Mouse (Mus musculus) layer of hippocampus, adult 11-12 months (tissue): ENCODE data around the gene Polr3h.

ENCODE experiments used
- DNase-seq: peaks from one replicate; pipeline ENCODE4 v3.0.0; 2022; ENCODE audit warnings: low spot score

Gene Polr3h

DNA sequence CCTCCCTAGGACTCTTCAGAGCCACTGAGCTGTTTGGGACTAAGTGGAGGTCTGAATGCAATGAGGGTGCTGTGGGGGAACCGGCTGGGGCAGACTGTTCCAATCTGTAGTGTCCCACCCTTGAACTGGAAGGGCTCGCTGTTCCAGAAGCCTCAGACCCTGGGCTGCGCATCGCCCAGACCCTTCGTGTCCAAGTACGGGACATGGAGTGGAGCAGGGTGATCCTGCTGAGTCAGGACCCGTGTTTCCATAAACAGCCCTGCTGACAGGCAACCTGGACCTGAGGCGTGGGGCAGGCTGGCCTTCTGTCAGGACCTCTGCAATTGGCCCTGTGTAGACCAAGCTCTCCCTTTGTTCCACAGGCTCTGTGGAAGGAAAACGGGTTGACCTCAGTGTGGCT lies 79.3 kb downstream of the Polr3h start:
- DNase-seq = no peak

DNA sequence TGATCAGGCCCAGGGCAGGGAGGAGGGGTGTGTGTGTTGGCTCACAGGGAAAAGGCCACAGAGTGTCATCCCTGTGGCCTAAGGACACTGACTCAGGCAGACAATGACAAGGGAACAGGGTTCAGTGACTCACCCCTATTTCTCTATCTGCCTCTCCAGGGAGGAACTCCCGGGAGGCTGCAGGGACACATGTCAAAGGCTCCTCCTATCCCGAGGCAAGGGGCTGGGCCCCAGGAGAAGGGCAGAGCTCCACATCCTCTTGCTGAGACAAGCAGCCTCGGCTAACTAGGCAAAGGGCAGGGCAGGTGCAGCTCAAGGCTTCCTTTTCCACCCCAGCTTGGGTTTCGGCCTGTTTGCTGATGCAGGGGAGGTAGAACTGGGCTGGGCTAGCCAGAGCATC lies 80.3 kb downstream of the Polr3h start:
- no peak for DNase-seq

DNA sequence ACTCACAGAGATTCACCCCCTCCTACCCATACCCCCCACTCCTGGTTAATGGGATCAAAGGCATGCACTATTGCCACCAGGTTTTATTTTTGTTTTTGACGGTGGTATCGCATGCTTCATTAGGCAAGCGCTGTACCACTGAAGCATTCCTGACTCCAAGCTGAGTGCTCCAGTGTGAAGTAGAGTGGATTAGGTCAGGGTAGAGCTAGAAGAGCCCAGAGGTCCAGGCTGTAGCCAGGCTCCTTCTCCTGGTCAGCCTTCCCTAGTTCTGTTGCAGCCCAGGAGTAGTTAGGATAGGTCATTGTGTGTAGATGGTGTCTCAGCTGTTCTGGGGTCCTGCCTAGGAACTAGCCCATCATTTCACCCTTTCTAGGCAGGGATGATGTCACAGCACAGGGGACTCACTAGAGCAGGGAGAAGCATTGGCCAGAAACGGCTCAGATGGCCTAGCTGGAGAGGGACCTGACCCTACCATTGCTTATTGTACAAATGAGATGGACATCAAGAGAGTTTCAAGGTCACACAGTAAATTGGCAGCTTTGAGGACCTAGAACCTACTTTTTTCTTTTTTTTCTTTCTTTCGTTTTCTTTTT lies 80.9 kb downstream of the Polr3h start:
- no peak for DNase-seq

DNA sequence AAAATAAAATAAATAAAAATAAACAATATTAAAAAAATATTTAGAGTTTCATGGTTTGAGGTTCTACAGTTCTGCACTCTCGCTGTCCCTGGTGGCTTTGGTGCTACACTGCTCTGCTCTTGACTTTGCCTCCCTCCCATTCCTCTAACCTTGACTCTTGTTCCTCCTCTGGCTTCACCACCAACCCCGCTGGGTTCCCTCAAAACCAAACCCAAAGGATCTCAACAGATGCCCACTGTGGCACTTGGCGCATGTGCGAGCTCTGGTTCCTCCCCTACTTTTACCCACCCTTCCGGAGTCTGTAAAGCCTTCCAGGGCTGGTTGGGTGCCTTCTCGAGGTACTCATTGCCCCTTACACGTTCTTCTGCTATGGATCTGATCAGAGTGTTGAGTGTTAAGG lies 83.8 kb downstream of the Polr3h start:
- DNase-seq = no peak

DNA sequence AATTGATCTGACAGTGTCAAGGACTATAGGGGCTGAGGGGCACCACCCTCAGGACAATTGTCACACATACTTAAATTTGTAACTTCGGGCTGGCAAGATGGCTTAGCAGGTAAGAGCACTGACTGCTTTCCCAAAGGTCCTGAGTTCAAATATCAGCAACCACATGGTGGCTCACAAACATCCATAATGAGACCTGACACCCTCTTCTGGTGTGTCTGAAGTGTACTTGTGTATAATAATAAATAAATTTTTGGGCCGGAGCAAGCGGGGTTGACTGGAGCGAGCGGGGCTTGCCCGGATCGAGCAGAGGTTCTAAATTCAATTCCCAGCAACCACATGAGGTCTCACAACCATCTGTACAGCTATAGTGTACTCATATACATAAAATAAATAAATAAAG lies 85.7 kb downstream of the Polr3h start:
- no peak for DNase-seq

DNA sequence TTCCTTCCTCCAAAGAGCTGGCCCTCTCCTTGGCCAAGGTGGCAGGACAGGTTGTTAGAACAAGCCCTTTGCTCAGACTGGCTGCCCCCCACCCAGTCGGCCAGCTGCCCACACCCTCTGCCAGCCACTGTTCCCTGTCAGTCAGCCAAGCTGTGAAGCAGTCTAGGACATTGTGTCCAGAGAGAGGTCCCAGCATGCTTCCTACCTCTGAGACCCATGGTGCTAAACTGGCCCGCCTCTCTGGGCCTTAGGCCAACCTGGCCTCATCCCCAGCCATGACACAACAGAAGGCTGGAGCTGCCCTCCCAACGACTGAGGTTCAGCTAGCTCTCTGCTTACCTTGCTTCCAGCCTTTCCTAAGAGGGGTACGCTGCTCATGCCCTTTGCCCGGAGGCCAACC lies 86.4 kb downstream of the Polr3h start:
- DNase-seq = peak; percentile 88

DNA sequence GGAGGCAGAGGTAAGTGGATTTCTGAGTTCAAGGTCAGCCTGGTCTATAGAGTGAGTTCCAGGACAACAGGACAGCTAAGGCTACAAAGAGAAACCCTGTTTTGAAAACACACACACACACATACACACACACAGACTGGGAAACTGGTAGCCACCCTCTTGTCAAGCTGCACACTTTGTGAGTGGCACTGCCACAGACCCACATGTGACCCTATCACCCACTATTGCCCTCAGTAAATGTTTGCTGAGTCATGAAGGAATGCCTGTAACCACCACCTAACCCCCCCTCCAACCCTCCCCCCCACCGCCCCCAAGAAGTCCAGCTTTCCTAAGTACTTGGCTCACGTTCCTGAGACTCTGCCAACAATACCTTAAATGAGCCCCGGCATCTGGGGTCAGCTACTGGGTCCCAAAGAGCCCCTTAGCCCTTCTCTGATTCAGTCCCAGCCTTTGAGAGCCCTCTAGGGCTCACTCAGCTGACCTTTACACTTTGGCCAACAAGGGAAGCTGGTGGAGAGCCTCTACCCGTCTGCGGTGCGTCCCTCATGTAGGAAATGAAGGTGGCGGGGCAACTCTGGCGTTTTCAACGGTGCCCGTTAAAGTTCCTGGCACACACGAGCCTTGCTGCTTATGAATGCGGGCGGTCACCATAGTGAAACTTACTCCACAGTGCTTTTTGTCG lies 87.3 kb downstream of the Polr3h start:
- no peak for DNase-seq
